Mouse (Mus musculus): ENCODE results near the gene Hist3h2ba.

The Hist3h2ba gene

DNA sequence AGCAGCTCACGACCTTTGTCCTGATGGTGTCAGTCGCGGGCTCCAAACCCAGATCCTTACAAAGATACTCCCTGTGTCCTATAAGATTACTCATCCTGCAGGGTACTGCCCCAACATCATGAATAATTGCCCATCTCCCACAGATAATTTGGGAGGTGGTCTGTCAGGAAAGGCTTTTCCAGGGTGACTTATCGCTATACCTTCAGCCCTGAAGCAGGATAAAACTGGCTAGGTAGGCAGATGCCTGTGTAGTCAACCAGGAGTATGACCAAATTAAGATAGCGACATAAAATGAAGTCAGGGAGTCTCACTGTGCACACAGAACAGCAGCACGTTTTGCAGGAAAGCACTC lies 9.7 kb upstream of the Hist3h2ba start:
- WGBS, result 9% methylated on average over 6 of the region's 6 CpGs

DNA sequence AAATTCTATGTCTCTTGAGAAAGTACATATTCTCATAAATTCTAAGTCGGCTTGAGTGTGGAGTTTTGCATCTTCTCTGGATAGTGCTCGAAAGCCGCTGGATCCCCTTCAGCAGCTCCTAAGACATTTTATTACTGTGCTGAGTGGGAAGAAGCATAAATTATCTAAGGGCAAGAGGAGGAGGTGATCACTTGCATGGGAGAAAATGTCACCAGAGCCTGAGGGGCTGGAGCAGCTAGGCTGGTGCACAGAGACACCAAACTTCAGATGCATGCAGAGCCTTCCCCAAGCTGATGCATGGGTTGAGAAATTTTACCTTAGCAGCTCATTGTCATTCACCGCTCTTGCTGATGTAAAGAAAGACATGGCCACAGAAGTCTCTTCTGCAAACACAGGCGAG lies 4.6 kb upstream of the Hist3h2ba start:
- 68% methylated on average over 5 of the region's 5 CpGs for WGBS

DNA sequence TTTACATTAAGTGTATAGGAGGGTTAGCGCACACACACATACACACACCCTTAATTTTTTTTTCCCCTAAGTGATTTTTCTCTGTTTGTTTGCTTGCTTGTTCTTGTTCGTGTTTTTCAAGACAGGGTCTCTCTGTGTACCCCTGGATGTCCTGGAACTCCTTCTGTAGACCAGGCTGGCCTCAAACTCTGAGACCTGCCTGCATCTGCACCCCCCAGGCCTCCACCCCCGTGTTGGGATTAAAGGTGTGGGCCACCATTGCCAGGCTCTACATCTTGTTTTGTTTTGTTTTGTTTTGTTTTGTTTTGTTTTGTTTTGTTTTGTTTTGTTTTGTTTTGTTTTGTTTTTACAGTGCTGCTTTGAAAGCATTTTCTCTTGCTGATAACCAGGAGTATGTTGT lies 1.4 kb upstream of the Hist3h2ba start:
- WGBS, result 68% methylated on average over 3 of the region's 3 CpGs

DNA sequence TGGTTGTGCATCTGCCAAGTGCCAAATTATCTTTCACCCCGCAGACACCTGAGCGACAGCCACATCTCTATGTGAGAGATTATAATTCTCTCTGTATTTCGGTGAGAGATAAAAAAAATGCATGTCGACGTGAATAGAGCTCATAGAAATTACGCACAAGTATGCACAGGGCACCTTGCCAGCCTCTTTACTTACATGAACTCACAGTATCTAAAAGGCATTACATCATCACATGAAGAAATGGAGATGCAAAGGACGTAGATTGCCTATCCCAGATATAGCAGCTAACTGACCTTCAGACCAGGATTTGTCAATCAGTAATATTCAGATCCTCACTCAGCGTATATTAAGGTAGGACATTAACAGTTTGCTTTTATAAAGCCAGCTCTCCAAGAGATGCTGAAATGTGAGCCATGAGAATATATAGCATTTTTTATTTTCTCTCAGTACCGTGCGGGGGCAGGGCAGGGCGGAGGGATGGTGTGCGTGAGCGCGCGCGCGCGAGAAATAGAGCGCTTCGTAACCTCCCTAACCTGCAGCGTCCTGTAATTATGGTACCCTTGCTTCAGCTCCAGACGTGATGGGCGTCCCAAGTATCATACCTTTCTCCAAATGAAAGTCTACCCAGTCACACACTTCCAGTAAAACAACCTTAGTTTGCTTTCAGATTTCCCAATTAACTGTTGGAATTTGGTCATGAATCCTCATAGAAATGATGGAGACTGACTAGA lies 757 bp upstream of the Hist3h2ba start:
- 6% methylated on average over 23 of the region's 23 CpGs for WGBS

DNA sequence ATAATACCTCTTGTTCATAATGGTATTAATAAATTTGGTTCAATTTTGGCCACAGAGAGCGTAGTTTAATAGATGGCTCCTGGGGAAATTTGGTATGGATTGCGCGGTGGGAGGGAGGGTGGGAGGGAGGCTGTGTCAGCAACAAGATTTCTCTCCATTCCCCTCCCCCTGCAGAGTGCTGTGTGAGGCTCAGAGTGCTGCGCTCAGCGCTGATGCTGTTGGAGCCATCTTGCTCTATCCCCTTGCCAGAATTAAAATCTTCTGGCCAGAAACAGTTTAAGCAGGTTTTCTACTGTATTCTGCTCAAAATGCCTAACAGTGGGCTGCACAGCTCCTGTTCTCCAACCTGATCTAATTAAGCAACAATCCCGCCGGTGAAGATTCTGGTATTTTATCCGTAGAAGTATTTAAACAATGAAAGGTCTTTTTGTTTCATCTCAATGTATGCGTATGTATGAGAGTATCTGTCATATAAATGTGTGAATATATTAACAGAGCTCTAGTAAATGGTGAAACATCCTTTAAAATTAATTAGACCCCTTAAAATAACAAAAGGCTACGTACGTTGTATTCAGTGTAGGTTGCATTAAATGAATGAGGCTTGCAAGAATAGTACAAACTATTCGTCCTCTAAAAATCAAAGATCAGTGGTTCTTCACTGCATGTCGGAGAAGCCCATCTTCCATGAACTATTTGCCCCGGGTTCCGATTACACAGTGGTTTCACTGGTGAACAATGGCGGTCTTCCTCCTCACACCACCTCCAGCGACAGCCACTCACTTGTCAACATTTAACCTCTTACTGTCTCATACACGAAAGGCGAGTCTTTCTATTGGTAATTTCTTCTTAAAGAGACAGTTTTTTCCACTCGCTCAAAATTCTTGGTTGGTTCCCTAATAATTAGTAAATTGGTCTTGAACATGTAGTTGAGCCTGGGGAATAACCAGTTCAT lies 1.0 kb downstream of the Hist3h2ba start:
- 8% methylated on average over 20 of the region's 20 CpGs for WGBS

DNA sequence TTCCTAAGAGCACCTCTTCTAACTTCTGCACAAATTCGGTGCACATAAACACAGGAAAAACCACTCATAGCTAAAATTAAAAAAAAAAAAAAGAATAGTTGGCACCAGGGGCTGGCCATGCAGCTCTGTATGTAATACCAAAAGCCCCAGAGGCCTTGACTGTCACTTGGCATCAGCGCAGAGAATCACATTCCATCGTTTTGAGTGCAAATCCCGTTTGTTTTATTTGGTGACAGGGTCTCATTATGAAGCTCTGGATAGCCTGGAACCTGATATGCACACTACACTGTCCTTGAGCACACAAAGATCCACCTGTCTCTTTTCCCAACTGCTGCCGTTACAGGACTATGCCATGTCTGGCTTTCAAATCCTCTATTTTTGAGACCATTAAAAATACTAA lies 2.5 kb downstream of the Hist3h2ba start:
- WGBS, result 56% methylated on average over 5 of the region's 5 CpGs

DNA sequence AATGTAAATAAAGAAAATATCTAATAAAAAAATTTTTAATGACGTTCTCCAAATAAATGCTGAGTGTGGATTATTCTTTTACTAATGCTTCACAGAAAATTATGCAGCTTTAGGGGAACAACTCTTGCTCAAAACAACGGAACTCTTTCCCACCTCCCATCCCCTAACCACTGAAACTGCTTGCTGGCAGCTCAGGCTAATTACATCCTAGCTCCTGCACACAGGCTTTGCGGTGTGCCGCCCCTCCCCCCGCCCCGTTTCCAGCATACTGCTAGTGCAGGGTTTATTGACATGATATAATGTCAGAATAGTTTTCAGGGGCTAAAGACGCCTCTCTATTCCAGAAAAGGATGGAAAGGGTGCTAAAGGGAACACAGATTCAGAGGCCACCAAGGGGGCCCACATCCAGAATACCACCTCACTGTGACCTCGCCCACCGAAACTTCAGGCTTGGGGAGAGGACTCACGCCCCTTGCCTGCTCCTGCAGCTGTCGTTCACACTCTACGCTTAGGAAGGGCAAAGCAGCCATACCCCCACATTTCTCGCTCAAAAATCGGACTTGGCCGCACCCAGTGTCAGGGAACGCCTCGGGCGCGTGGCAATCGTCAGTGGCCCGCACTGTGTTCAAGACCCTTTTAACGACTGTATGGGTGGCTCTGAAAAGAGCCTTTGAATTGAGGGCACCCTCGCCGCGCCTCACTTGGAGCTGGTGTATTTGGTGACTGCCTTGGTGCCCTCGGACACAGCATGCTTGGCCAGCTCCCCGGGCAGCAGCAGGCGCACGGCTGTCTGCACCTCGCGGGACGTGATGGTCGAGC lies 4.8 kb downstream of the Hist3h2ba start:
- 1% methylated on average over 33 of the region's 33 CpGs for WGBS

DNA sequence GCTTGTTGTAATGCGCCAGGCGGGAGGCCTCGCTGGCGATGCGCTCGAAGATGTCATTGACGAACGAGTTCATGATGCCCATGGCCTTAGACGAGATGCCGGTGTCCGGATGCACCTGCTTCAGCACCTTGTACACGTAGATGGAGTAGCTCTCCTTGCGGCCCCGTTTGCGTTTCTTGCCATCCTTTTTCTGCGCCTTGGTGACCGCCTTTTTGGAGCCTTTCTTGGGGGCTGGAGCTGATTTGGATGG lies 5.4 kb downstream of the Hist3h2ba start:
- WGBS, result 0% methylated on average over 17 of the region's 17 CpGs

DNA sequence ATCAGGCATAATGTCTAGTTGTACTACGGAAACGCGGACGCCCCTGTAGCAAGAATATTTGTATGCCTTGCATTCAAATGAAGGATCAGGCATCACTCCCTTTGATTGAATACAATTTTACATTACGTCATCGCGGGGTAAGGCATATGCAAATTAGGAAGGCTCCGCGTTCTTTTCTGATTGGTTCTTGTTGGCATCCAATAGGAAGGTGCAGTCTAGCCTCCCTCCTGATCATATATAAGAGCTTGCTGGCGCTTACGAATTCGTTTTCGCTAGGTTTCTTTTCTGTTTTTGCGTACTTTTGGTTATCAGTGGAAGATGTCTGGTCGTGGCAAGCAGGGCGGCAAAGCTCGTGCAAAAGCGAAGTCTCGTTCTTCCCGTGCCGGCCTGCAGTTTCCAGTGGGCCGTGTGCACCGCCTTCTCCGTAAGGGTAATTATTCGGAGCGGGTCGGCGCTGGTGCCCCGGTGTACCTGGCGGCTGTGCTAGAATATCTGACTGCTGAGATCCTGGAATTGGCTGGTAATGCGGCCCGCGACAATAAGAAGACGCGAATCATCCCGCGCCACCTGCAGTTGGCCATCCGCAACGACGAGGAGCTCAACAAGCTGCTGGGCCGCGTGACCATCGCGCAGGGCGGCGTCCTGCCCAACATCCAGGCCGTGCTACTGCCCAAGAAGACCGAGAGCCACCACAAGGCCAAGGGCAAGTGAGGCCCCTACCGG lies 5.9 kb downstream of the Hist3h2ba start, which contains the start of the genes Hist3h2a and Trim17:
Hist3h2a (plus strand) TSS at position 266 of the 723 bp plus-strand sequence.
Trim17 (plus strand) TSS at position 266 of the 723 bp plus-strand sequence.
- WGBS, result under 1% methylated on average over 49 of the region's 49 CpGs

DNA sequence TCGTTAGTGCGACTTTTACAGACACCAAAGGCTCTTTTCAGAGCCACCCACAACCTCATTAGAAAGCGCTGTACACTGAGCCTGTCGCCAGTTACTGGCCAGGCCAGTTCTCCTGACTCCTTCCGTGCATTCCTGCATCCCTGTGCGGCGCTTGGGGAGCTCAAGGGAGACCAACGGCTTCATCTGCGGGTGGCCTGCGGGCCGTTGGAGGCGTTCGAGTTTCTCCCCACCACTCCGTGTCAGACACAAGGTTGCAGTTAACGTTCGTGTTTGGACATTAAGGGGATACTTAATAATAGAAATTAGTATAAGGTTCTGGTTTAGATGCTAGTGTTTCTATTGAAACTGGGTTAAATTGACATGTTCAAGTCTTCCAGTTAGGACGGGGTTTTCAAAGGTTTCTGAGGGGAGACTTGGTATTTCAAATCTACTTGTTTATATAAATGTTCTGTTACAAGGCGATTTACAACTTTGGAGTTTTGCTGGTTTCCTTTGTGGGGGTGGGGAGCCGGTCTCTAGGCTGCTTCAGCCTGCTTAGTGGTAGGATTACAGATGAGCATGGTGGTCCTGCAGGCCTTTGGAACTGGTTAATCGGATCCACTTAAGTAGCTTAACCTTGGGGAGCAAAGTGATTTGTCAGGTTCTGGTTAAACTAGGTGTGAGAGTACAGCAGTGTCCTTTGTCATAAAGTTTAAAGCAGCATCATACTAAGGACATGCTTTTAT lies 6.6 kb downstream of the Hist3h2ba start:
- under 1% methylated on average over 20 of the region's 20 CpGs for WGBS

DNA sequence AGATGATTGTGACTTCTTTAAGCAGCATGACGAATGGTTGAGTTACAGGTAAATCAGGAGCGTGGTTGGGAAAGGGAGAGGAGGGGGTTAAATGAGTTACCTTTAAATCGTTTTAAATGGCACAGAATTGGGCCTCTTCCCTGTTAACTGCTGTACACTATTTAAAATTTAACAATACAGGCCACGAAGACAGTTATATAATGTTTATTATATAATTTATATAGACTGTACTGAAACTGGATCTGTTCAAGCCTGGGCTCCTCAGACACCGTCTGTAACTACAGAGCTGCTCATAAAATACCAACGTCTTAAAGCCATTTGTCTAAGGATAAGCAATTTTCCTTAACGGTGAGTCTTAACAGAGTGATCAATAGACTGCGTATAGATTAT lies 7.1 kb downstream of the Hist3h2ba start:
- 11% methylated on average over 8 of the region's 8 CpGs for WGBS

DNA sequence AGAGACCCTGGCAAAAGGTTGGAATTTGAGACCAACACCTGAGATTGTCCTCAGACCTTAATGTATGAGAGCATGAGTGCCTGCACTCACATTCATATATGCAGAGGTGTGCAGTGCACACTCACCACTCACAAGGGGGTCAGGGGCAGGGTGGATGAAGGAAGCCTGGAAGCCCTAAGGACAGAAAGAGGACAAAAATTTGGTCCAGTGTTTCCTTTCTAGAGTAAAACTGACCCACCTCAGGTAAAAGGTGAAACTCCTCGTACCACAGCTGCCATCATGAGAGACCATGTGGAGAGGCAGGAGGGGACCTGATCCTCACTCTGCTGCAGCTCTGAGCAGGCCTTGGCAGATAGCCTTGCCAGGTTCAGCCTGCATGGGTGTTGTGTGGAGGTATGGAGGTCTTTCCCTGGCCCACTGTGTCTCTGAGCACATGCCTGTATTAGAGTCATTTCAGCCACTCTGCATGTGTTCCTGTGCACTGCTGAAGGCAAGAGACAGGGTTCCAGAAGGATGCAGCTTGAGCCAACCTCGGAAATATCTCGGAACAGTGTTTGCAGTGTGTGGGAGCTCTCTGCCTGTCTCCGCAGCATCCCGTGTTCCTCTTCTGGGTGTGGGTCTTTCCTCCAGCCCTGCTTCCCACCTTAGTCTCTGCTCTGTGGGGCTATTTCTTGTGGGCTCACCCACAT lies 8.7 kb downstream of the Hist3h2ba start:
- WGBS, result 27% methylated on average over 5 of the region's 5 CpGs

DNA sequence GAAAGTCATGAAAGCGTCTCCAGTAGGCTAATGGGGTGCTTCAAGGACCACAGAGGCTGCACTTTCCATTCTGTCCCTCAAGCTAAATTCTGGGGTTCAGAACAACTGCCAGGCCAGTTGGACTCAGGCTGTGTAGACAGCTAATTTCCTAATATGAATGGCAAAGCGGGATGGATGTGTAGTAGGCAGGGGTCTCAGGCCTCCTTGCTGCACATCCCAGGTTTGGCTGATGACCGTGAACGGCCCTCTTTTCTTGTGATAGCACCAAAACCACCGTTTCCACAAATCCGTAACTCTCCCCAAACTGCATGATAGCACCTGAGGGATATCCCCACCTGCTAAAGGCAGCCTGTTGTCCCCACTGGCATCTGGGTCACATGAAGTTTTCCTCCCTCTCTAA lies 9.8 kb downstream of the Hist3h2ba start:
- WGBS, result 82% methylated on average over 6 of the region's 6 CpGs

DNA sequence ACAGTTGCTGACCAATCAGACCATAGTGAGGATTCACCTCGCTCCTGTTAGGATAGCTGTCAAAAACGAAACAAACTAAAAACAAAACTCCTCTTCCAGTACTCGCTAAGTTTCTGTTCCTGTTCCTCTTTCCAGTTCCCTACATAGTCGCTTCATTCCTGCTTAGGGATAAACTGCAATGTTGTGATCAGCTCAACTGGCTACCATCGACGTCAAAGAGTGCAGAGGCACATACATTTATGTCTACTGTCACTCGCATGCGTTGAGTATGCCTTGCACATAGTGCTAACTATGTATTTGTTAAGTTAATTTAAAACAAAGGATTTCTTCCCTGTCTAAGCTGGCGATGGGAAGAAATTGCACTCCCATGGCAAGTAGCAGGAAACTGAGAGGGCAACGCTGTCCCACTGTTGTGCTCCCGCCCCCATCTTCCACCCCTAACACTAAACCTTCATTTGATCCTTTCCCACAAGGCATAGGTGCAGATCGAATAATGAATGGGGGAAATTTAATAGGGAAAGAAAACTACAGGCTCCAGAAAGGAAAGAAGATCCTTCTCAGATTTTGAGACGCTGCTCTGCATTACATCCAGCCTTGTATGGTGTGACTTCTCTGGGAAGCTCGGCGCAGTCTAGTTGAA lies 10.6 kb downstream of the Hist3h2ba start:
- 18% methylated on average over 15 of the region's 15 CpGs for WGBS

DNA sequence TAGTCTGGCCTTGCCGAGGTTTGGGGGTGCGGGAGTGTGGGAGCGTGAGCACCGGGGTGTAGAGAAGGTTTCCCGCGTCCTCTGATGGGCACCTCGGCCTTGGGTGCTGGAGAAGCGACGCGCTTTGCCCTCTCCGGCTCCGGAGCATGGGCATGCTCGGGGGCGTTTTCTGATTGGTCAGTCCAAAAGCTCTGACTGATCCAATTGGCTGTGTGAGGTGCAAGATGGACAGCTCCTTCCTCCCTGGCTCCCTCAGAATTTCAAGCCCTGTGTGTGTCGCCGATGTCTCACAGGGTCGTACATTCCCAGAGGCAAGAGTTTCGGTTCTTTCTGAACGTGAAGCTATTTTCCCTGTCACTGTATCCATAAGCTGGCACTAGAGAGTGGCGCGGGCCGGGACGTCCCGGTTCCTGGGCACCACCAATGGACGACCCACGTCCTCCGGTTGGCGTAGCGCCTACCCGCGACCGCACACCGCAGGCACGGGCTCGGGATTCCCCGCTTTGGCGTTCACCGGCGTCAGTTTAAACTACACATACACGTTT lies 11.3 kb downstream of the Hist3h2ba start:
- WGBS, result under 1% methylated on average over 40 of the region's 40 CpGs

DNA sequence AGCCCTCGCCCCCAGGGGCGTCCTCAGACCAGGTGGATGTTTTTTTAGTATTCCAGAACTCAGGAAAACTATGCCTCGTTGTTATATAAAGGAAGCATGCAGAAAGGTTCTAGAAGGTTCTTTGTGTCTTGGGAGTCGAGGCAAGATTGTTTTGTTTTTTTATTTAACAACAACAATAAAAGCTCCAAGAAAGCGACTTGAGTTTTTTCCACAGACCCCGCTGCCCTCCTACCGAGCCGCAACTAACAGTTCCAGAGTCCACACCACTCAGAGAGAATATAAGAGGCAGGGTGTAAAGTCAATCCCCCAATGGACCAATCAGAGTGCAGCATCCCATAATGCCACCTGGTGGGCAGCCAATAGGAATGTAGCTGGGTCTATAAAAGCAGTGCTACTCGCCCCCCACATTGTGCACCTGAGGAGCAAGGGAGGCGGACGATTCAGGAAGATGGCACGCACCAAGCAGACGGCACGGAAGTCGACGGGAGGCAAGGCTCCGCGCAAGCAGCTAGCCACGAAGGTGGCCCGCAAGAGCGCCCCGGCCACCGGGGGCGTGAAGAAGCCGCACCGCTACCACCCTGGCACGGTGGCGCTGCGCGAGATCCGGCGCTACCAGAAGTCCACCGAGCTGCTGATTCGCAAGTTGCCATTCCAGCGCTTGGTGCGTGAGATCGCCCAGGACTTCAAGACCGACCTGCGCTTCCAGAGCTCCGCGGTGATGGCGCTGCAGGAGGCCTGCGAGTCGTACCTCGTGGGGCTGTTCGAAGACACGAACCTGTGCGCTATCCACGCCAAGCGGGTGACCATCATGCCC lies 12.9 kb downstream of the Hist3h2ba start:
- 67% methylated on average over 50 of the region's 50 CpGs for WGBS

DNA sequence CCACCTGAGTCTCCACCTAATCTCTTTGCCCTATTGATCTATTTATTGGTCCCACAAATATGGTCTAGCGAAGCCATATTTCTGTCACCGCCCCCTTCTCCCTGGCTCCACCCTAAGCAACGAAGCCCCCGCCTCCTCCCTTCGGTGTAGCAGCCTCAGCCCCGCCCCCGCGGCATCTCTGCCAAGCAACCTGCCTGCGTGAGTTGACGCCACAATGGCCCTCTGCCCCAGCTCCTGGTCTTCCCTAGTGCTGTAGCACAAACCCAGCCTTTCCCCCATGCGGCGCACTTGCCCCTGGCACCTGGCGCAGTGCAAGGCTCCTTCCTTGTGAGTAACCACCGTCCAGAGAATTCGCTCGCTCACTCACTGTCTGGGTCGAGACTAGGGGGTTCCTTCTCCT lies 14.8 kb downstream of the Hist3h2ba start:
- 35% methylated on average over 17 of the region's 17 CpGs for WGBS

DNA sequence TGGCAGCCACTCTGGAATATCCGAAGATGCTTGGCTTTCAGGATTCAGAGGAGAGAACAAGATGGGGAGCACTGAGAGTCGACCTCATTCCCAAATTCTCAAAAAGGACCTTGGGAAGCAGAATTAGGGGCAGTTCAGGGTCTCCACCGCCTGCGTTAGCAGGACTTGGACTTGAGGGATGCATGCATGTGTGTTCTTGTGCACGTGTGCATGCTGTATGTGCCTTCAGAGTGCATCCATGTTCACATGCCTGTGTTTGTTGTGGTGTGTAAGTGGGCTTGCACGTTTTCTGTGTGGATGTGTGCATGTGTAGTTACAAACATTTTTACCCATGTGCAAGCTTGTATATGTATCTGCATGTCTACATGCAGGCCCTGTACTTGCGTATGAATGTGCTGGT lies 15.5 kb downstream of the Hist3h2ba start:
- 90% methylated on average over 7 of the region's 7 CpGs for WGBS
